Mouse (Mus musculus): Measurements from ENCODE around the gene Ifnl3. TPM values are rescaled to one million over a fixed set of nuclear protein-coding genes. Genes with fewer than 3 reads are reported as not detected.

The Ifnl3 gene
- total RNA-seq, 2 experiments from 2014 or later = not detected

Small RNA genes lying within 50 kb of the gene (microRNA-seq; reads per million reads assigned to microRNA genes)
- gene Mir7049 (ENCODE audit: borderline number of aligned reads in 2 of 2) = 2.4 to 3.3 reads per million in 2 experiments

Other genes with a start within 250 kb of the Ifnl3 start
- gene Eid2b, start 245.1 kb upstream of the Ifnl3 start, total RNA-seq (2021) = 10 to 100 TPM in 1 of 2 experiments, 1 to 10 TPM in 1; 9.4 to 10.1 TPM
- not detected for gene Selenov, start 231.7 kb upstream of the Ifnl3 start, total RNA-seq (2021)
- gene Dll3, start 220.6 kb upstream of the Ifnl3 start, total RNA-seq (2021) = under 1 TPM in 1 of 2 experiments, not detected in 1; 0.35 TPM
- 10 to 100 TPM; 72.4 to 98.0 TPM for gene Timm50, start 210.8 kb upstream of the Ifnl3 start, total RNA-seq (2021)
- 100 to 1,000 TPM; 143 to 193 TPM for gene Supt5, start 184.1 kb upstream of the Ifnl3 start, total RNA-seq (2021)
- gene Rps16, start 172.2 kb upstream of the Ifnl3 start, total RNA-seq (2021) = 100 to 1,000 TPM; 983 to 986 TPM
- 10 to 100 TPM; 14.4 to 22.2 TPM for gene Plekhg2, start 150.2 kb upstream of the Ifnl3 start, total RNA-seq (2021)
- gene Zfp36, start 142.6 kb upstream of the Ifnl3 start, total RNA-seq (2021) = 10 to 100 TPM; 15.5 to 16.5 TPM
- gene Med29, start 130.1 kb upstream of the Ifnl3 start, total RNA-seq (2021) = 10 to 100 TPM; 36.9 to 37.0 TPM
- 10 to 100 TPM; 76.7 to 86.6 TPM for gene Paf1, start 129.9 kb upstream of the Ifnl3 start, total RNA-seq (2021)
- gene Gmfg, start 85.4 kb upstream of the Ifnl3 start, total RNA-seq (2021) = 1 to 10 TPM; 8.0 to 9.5 TPM
- gene Lrfn1, start 70.9 kb upstream of the Ifnl3 start, total RNA-seq (2021) = 10 to 100 TPM; 10.7 to 13.1 TPM
- gene Ifnl2, start 12.4 kb upstream of the Ifnl3 start, total RNA-seq (2021) = not detected
- not detected for gene Sycn, start 18.0 kb downstream of the Ifnl3 start, total RNA-seq (2021)
- not detected for gene Nccrp1, start 24.4 kb downstream of the Ifnl3 start, total RNA-seq (2021)
- gene Samd4b, start 75.3 kb downstream of the Ifnl3 start, total RNA-seq (2021) = 10 to 100 TPM; 67.9 to 72.7 TPM
- 10 to 100 TPM; 21.4 to 25.2 TPM for gene Pak4, start 75.3 kb downstream of the Ifnl3 start, total RNA-seq (2021)
- gene Acp7, start 108.5 kb downstream of the Ifnl3 start, total RNA-seq (2021) = not detected
- 1 to 10 TPM; 1.8 TPM for gene Fbxo27, start 170.0 kb downstream of the Ifnl3 start, total RNA-seq (2021)
- gene Fbxo17, start 194.0 kb downstream of the Ifnl3 start, total RNA-seq (2021) = 1 to 10 TPM; 2.4 to 2.8 TPM
- gene Mrps12, start 219.0 kb downstream of the Ifnl3 start, total RNA-seq (2021) = 10 to 100 TPM; 72.4 to 79.4 TPM
- gene Sars2, start 219.2 kb downstream of the Ifnl3 start, total RNA-seq (2021) = 10 to 100 TPM; 15.6 to 17.2 TPM
- not detected for gene Ccer2, start 233.3 kb downstream of the Ifnl3 start, total RNA-seq (2021)
- gene Sirt2, start 243.9 kb downstream of the Ifnl3 start, total RNA-seq (2021) = 10 to 100 TPM; 78.1 to 86.7 TPM
- 10 to 100 TPM; 44.0 to 55.4 TPM for gene Nfkbib, start 244.7 kb downstream of the Ifnl3 start, total RNA-seq (2021)